Mouse (Mus musculus): ENCODE measurements at regions not wholly inside any gene's neighbourhood (a gene's known extent, or its start where the extent isn't known, plus 50 kb on each side); places are given as distances from the start of the nearest gene placed in this dataset.
A peak's percentile ranks its signal among the peaks of the same experiment; 100 is the strongest.
"Not testable (repeated sequence)": the region's sequence is repeated elsewhere in the genome, so short reads cannot be mapped to it uniquely, and the experiment has no call there.

DNA sequence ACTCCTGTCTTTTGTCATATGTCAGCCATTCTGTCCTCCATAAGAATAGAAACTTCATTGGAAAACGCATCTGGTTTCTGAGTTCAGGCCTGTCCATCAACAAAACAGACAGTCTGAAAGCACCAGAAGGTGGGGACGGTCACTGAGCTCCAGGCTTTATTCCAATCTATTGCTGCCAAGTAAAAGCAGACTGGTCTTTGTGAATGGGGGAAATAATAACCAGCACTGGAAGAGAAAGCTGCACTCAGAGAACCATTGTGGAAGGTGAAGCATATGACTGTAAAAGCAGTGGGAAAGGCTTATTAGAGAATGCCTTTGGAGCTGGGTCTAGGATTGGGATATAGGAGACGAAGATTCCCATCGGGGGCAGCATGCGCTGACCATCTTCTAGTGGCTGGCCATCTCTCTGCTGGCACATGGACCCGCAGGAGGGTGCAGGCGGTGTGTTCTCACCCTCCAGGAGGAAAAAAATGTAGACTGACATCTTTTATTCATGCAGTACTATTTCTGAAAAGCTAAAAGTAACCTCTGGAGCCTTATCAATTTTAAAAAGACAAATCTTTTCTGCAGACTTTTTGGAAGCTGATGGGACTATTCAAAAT lies 1638.0 kb downstream of the Car8 start:
- DNase-seq: no peak

DNA sequence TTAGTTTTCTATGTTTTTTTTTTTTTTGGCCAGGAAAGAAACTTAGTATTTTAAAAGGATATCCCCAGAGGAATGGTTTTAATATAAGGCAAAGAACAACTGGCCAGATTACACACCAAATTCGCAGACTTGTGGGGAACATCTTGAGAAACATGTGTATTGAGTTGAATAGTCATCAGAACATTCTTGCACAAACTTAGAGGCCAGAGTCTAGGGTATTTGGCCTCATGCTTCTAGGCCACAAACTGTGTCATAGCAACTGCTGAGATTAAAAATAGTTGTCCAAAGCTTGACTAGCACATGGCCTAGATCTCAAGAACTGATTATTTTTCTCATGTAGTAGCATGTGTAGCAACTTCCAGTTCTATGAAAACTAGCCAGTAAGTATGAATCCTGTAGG lies 1642.5 kb downstream of the Car8 start:
- no peak for DNase-seq

DNA sequence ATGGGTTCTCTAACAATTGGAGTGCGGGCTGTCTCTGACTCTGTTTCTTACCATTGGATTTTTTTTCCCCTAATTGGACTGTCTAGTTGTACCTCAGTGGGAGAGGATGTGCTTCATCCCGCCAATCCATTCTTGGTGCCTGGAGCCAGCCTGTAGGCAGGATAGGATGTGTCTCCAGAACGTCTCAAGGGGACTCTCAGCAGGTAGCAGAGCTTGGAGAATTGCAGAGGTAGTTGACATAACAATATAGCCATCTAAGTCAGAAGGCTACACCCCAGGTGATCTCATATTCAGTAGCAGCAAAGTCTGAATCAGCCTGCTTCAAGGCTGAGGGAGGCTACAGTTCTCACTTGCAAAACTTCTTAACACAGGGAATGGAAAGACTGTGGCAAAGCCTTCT lies 1646.0 kb downstream of the Car8 start:
- not testable (repeated sequence) for DNase-seq

DNA sequence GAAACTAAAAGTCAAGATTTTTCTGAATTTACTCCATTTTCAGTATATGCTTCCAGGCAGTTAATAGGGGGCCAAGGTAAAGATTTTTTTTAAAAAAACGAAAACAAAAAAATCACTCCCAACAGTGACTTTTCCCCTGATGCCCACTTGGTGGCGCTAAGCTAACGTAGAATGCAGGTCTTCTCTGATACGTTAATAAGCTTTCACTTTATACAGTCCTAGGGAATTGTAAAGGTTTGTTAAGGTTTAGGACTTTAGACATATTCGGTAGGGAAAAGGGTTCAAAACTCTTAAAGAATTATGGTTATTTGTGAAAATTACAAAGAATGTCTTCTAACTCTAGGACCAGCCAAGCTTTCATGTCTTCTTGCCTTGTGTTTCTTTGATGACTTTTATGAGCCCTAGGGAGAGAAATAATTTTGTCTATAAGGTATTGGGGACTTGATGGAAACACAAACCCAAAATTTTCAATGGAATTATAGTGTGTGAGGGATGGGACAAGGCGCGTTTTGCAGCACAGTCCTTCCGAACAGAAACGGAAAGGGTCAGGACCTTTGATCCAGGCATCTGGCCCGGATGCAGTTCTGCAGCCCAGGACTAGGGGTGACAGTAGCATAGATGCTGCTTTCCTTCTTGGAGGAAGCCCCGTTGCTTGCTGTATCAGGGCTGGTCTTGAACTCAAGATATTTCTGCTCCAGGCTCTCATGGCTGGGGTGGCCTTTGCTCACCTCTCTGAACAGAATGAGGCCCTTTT lies 1677.1 kb downstream of the Car8 start:
- DNase-seq: peak; percentile 7 to 34

DNA sequence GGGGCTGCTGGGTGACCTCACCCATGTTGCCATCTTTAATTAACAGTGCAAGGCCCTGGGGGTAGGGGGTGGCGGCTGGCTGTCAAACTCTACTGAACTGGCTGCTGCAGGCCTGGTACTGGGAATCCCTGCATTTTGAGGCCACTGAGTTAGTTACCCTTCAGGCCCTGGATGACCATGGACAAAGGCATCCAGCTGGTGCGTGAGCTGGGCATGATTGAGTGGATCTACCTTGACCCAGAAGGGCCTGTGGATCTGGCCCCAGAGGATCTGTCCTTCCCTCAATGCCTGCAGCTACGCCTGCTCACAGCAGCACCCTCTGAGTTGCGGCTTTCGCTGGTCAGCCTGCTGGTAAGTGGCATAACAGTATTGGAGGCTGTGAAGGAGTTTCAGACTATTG lies 1699.2 kb downstream of the Car8 start:
- no peak for DNase-seq

DNA sequence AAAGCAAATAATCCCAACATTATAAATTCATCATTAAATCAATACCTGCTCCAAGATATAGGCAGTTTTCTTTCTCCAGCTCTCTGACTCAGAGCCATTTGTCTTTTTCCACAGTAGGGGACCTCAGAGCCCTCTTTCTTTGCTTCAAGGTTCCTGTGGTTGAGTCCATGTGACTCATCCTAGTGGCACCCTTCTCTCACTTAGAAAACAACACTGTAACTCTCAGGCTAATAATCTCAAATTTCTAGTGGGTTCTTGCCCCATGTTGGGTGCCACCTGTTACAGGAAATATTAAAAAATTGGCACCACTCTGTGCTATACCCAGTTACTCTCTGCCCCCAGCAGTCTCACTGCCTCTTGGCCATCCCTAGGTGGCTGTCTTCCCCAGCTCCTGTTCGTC lies 1706.4 kb downstream of the Car8 start:
- no peak for DNase-seq

DNA sequence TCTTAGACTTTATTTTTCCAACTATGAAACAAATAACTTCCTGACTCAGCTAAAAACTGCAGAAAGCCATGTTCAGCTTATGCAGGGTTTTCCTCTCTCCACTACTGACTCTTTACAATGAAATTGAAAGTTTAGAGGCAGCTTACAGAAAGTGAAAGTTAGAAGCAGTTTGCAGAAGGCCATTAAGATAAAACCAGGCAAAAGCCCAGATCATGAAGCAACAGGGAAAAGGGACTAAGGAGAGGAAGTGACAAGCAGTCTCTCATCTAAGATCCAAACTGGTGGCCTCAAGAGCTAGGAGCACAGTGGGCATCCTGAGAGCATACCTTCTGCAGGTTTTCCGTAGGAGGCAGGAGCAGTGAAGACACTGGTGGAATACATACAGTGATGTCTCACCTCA lies 1721.2 kb downstream of the Car8 start:
- no peak for DNase-seq

DNA sequence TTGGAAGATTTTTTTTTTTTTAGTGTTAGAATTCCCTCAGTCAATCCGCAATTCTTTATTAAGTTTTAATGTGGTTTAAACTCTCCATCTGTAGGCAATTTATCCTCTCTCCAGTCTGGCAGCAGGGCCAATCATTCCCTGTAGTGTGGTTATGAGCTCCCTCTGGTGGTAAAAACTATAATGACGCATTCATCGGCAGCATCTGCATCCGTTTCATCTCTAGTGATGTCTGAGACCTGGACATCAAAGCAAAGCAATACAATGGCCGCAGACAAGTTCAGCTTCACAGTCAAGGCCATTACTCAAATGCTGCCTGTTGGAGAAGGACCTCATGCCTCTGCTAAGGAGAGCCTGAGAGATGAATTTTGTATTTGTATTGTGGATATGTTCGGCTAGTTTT lies 1721.7 kb upstream of the Impad1 start:
- peak; percentile 56 to 84 for DNase-seq

DNA sequence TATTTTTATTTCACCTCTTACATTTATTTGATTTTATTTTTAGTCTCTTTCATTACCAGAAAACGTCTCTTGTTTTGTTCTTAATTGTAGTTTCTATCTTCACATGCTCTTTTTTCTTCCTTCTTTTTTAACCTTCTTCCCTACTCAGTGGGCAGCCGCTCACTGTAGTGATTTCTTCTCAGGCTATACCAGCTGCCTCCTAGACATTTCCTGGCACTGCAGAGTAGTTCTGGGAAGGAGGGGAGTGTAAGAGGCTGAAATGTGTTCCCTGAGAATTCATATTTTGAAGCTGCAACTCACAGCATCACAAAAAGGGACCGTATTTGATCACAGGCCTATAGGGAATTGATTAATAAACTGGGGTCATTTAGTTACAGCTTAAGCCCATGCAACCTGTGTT lies 1720.5 kb upstream of the Impad1 start:
- DNase-seq: no peak

DNA sequence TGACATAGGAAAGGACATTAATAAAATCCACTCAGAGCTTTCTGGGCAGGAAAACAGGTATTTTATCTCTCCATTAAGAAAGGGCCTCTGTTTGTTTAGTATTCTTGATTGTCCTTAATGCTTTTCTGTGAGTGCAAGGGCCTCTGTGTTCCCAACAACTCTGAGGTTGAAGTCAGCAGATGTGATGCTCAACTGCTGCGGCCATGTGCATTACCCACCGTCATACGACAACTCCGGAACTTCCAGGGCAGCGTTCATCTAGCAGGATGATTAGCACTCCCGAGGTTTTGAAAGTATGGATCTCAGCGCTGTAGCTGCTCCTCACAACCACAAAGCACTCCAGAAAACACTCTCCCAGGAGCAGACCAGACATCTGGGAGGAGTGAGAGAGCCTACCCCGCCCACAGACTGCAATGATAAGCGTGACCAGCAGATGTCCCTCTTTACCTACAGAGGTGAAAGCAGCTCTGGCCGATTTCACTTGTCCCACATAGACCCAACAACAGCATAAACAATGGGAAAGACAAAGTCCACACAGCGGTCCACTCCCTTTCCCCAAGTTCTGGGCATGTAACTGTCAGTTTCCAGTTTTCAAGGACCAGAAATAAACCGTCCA lies 1719.7 kb upstream of the Impad1 start:
- peak; percentile 72 to 76 for DNase-seq

DNA sequence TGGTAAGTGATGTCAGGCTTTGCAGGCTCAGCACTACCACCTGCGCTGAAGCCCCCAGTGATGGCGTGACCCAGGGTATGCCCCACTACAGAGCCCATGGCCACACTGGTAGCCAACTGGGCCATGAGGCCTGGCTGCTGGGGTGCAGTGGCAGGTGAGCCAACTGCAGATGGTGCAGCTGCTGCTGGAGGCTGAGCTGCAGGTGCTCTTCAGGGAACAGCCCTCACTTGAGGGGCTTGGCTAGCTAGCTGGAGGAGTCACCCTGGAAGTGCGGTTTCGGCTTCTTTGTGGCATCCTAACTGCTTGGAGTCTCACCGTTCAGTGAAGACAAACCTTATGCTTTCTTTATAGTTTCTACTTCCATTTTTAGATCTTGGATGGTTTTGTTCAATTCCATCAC lies 1714.9 kb upstream of the Impad1 start:
- no peak for DNase-seq
